Mouse (Mus musculus) hindbrain, embryonic 11.5 days (tissue): ENCODE results near the gene Mroh3. TPM values are rescaled to one million over a fixed set of nuclear protein-coding genes. Genes with fewer than 3 reads are reported as not detected.
A peak's percentile ranks its signal among the peaks of the same experiment; 100 is the strongest.

Experiments used
- ATAC-seq: fragments of 200-750 bp; cut with Nextera tagmentation; 2 replicates; pipeline ENCODE4 v1.8.0; 2017; ENCODE audit warnings: mild to moderate bottlenecking, moderate TSS enrichment, moderate library complexity; ENCODE audit not compliant: low FRiP score
- DNase-seq: peaks from one replicate; pipeline ENCODE4 v3.0.0-alpha.2; 2015; ENCODE audit warnings: low spot score
- H3K27ac ChIP-seq: fragments of 300-500 bp; sonication (generic); 2 replicates; pipeline ENCODE4 v1.5.1; 2014; ENCODE audit warnings: mild to moderate bottlenecking, low read depth, low read length
- H3K27me3 ChIP-seq: fragments of 300-500 bp; sonication (generic); 2 replicates; pipeline ENCODE4 v1.6.1; 2014; ENCODE audit warnings: mild to moderate bottlenecking, low read length, moderate library complexity, mixed read lengths; ENCODE audit not compliant: control insufficient read depth, insufficient read depth
- H3K36me3 ChIP-seq: fragments of 300-500 bp; sonication (generic); 2 replicates; pipeline ENCODE4 v1.6.1; 2014; ENCODE audit warnings: mild to moderate bottlenecking, low read length, moderate library complexity, mixed read lengths; ENCODE audit not compliant: control insufficient read depth, insufficient read depth
- H3K4me1 ChIP-seq: fragments of 300-500 bp; sonication (generic); replicated peaks from 2 replicates; pipeline ENCODE4 v1.6.1; 2014; ENCODE audit warnings: low read length, mixed read lengths; ENCODE audit not compliant: control insufficient read depth, insufficient read depth
- H3K4me2 ChIP-seq: fragments of 300-500 bp; sonication (generic); replicated peaks from 2 replicates; pipeline ENCODE4 v1.6.1; 2014; ENCODE audit warnings: mild to moderate bottlenecking, low read depth, low read length
- H3K4me3 ChIP-seq: fragments of 300-500 bp; sonication (generic); 2 replicates; pipeline ENCODE4 v1.5.1; 2014; ENCODE audit warnings: low read depth, low read length
- H3K9ac ChIP-seq: fragments of 300-500 bp; sonication (generic); 2 replicates; pipeline ENCODE4 v1.6.1; 2014; ENCODE audit warnings: low read depth, low read length
- H3K9me3 ChIP-seq: fragments of 300-500 bp; sonication (generic); 2 replicates; pipeline ENCODE4 v1.6.1; 2016; ENCODE audit warnings: low read length; ENCODE audit not compliant: control insufficient read depth
- WGBS: fragments of 180-500 bp; shearing (Covaris S2); extraction: QIAGEN DNeasy Blood & Tissue Kit; methylation state at CpG from one replicate; pipeline ENCODE4 v1.1.7; 2014; 5-methylcytosine and 5-hydroxymethylcytosine counted together
- polyA plus RNA-seq: library from polyadenylated mRNA; unstranded; fragments of >200 nt; fragmentation: Nextera tagmentation; extraction: Ambion mirVana; gene quantifications from 2 replicates; pipeline ENCODE4 v1.2.1, GENCODE M21; 2014

Gene Mroh3
- 0.25 and 0.32 TPM in 2 replicates for polyA plus RNA-seq

- DNase-seq, result peak; percentile 68
- H3K4me1 ChIP-seq, result no peaks in the 10 kb centered on the region
- H3K27me3 ChIP-seq, result no peaks in the 10 kb centered on the region
- no peak within 1 kb of the TSS for H3K27ac ChIP-seq
- no peaks in the 10 kb centered on the region for H3K36me3 ChIP-seq
- ATAC-seq, result peak; percentile 49; the same call in 1 of the 2 replicates
- 50% methylated on average over 3 of the region's 3 CpGs for WGBS
- no peak within 1 kb of the TSS for H3K4me3 ChIP-seq
- no peaks in the 10 kb centered on the region for H3K9me3 ChIP-seq
- H3K9ac ChIP-seq, result no peak within 1 kb of the TSS
- H3K4me2 ChIP-seq, result no peak within 1 kb of the TSS
These were observed at the start of gene Mroh3 for GRCm38 (mm10) chr1:136212803-136213202. TSS of gene Mroh3 (minus strand) at chr1:136212828.

- H3K27me3 ChIP-seq, result peaks cover 41% of the 10 kb centered on the region
- WGBS, result 5% methylated on average over 28 of the region's 28 CpGs
- no peaks in the 10 kb centered on the region for H3K9me3 ChIP-seq
- peaks cover 8% of the 10 kb centered on the region for H3K4me1 ChIP-seq
- H3K4me2 ChIP-seq, result peak within 1 kb of the TSS; percentile 93
- ATAC-seq, result peak; percentile 58
- DNase-seq, result no peak
- H3K27ac ChIP-seq, result no peak within 1 kb of the TSS
- H3K4me3 ChIP-seq, result peak within 1 kb of the TSS; percentile 52
- no peaks in the 10 kb centered on the region for H3K36me3 ChIP-seq
- peak within 1 kb of the TSS; percentile 53 for H3K9ac ChIP-seq
These were observed 48.1 kb upstream of the Mroh3 start, which contains the start of gene Gpr25 for GRCm38 (mm10) chr1:136260635-136261238. TSS of gene Gpr25 (minus strand) at chr1:136260873.

- ATAC-seq (peak; percentile 67), DNase-seq (peak; percentile 73)
- Histone ChIP-seq H3K27me3 (peaks cover 41% of the 10 kb centered on the region), H3K9me3 (no peaks in the 10 kb centered on the region), H3K36me3 (no peaks in the 10 kb centered on the region), H3K4me1 (peaks cover 10% of the 10 kb centered on the region), H3K4me2 (peak overlapping the region; percentile 93), H3K4me3 (peak overlapping the region; percentile 52), H3K9ac (peak overlapping the region; percentile 53), H3K27ac (no peak overlapping the region)
- under 1% methylated on average over 93 of the region's 95 CpGs for WGBS
These were observed 47.4 kb upstream of the Mroh3 start for GRCm38 (mm10) chr1:136259893-136260634.

- DNase-seq, result peak; percentile 37
- peaks cover 11% of the 10 kb centered on the region for H3K4me1 ChIP-seq
- H3K36me3 ChIP-seq, result no peaks in the 10 kb centered on the region
- no peaks in the 10 kb centered on the region for H3K9me3 ChIP-seq
- ATAC-seq, result no peak
- H3K4me2 ChIP-seq, result peak overlapping the region; percentile 93
- H3K27ac ChIP-seq, result no peak overlapping the region
- peaks cover 41% of the 10 kb centered on the region for H3K27me3 ChIP-seq
- no peak overlapping the region for H3K9ac ChIP-seq
- peak overlapping the region; percentile 52 for H3K4me3 ChIP-seq
- WGBS, result 3% methylated on average over 16 of the region's 16 CpGs
These were observed 46.9 kb upstream of the Mroh3 start for GRCm38 (mm10) chr1:136259543-136259892.

- Histone ChIP-seq H3K4me2 (no peak overlapping the region), H3K36me3 (no peaks in the 10 kb centered on the region), H3K9me3 (no peaks in the 10 kb centered on the region), H3K9ac (no peak overlapping the region), H3K4me1 (peaks cover 11% of the 10 kb centered on the region), H3K27ac (no peak overlapping the region), H3K4me3 (no peak overlapping the region), H3K27me3 (peaks cover 41% of the 10 kb centered on the region)
- ATAC-seq, result no peak
- WGBS, result 78% methylated on average over 9 of the region's 9 CpGs
- no peak for DNase-seq
These were observed 45.9 kb upstream of the Mroh3 start for GRCm38 (mm10) chr1:136258495-136258894.

- WGBS, result 48% methylated on average over 8 of the region's 8 CpGs
- Histone ChIP-seq H3K27ac (no peak overlapping the region), H3K9me3 (no peaks in the 10 kb centered on the region), H3K36me3 (no peaks in the 10 kb centered on the region), H3K9ac (no peak overlapping the region), H3K4me3 (no peak overlapping the region), H3K4me2 (no peak overlapping the region), H3K27me3 (peaks cover 27% of the 10 kb centered on the region), H3K4me1 (peaks cover 9% of the 10 kb centered on the region)
- ATAC-seq (no peak), DNase-seq (no peak)
These were observed 43.0 kb upstream of the Mroh3 start for GRCm38 (mm10) chr1:136255657-136256056.

GRCm38 (mm10) chr1:136255174-136255573 lies 42.5 kb upstream of the Mroh3 start:
- Histone ChIP-seq H3K4me1 (peaks cover 8% of the 10 kb centered on the region), H3K9me3 (no peaks in the 10 kb centered on the region), H3K4me2 (no peak overlapping the region), H3K36me3 (no peaks in the 10 kb centered on the region), H3K9ac (no peak overlapping the region), H3K27me3 (peaks cover 23% of the 10 kb centered on the region), H3K4me3 (no peak overlapping the region), H3K27ac (no peak overlapping the region)
- 42% methylated on average over 6 of the region's 6 CpGs for WGBS
- no peak for DNase-seq
- peak; percentile 51; the same call in 1 of the 2 replicates for ATAC-seq

GRCm38 (mm10) chr1:136254503-136255065 lies 42.0 kb upstream of the Mroh3 start:
- 81% methylated on average over 10 of the region's 10 CpGs for WGBS
- no peak overlapping the region for H3K4me2 ChIP-seq
- H3K9ac ChIP-seq, result no peak overlapping the region
- H3K36me3 ChIP-seq, result no peaks in the 10 kb centered on the region
- no peak overlapping the region for H3K4me3 ChIP-seq
- ATAC-seq, result no peak
- peaks cover 4% of the 10 kb centered on the region for H3K4me1 ChIP-seq
- no peak for DNase-seq
- peaks cover 17% of the 10 kb centered on the region for H3K27me3 ChIP-seq
- no peak overlapping the region for H3K27ac ChIP-seq
- no peaks in the 10 kb centered on the region for H3K9me3 ChIP-seq
